Mouse (Mus musculus) layer of hippocampus, adult 9-11 months (tissue): ENCODE measurements around the gene Prkcd.

Experiments
- DNase-seq: peaks from one replicate; pipeline ENCODE4 v3.0.0; 2022

Prkcd gene

DNA sequence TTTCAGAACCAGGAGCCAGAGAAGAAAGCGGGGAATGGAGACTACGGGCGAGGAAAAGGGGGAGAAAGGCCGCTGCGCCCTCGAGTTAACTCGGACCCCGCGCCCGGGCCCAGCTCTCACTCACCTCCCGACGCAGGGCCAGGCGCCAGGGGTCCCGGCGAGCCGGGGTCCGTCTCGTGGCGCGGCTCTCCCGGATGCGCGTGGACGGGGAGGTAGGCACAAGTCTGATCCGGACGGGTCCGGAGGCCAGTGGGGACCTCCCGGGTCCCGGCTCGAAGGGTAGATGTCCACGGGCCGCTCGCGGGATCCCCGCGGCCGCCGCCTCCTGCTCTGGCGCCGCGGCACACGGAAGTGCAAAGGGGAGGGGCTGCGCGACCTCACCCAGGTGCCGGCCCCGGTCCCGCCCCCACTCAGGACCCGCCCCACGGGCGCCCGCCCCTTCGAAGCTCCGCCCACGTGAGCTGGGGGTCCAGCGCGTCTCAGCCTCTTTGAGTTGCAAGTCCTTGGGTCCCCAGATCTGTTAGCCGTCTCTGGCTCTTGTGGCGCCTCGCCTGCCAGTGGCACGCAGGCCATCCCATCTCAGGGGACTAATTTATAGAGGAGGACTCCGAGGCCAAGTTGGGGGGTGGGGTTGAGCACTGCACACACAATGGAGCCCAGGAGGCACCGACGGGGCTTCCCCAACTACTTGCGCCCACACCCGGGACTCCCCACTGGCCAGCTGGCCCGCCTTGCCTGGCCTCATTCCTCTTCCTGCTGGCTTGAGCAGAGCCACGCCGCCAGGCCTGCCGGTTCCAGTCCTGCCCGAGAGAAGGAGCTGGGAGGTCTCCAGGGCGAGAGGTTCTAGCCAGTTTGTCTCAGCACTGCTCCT, at the start of gene Prkcd:
Gene Prkcd, minus strand, starts transcription at position 355 of the 871 bp plus-strand sequence.
- peak; percentile 76 for DNase-seq

DNA sequence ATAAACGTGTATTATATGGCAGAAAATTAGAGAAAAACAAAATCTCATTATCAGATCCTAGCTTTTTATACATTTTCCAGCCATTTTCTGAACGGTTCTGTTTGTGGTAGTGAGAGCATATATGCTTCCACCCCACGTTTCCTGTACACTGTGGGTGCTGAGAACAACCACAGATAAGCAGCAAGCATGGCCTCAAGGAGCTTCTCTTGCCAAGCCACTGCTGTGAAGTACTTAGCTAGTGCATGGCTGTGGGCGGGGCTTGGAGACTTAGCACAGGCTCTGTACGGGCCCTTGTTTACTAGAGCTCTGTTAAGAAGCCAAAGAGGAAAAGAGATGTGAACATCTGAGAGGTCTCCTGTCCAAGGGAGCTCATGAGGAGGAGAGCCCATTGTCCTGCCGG, 48.9 kb upstream of the Prkcd start:
- DNase-seq, result no peak

DNA sequence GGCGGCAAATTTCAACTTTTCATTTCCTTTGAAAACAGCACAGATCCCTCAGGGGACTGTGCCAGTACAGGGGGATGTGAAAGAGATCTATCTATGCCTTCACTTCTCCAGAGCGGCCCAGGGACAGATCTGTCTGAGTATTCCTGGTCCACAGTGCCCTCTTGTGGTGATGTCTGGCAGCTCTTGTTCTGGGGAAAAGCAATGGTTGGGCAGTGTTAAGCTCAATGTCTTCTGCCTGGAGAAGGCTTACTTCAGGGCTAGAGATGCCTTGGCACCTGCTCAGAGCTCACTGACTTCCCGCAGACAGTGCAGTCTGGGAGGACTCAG, 45.9 kb upstream of the Prkcd start:
- peak; percentile 89 for DNase-seq

DNA sequence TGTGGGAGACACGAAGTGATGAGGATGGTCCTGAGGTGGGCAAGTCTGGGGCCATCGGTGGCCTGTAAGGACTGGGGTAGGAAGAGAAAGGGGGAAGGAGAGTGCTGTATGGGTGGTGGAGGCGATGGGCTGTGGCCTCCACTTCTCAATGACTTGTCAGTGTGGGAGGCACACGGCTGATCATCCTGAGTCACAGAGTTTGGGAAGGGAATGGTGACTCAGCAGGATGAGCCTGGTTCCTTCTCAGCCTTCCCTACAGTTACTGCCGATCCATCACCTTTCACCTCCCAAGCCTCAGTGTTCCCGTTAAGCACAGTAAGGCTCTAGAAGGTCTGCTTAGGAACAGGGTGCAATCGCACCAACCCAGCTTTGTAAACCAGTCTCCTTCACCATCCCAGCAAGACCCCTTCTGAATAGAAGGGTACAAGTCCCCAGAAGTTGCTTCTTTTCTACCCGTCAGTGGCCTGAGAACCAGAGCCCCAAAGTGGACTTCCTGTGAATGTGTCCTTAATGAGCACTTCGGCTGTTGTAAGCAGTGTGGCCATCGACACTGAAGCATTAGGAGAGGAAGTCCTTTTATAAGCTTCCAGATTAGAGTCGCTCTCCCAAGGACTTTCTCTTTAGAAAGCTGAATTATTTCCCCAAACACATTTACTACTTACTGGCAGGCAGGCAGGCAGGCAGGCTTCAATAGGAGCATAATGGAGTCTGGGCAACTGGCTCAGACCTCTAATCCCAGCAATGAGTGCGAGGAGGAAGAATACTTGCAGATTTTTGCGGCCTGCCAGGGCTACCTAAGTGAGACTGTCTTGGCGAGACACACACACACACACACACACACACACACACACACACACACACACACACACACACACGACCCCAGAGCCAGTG, 45.3 kb upstream of the Prkcd start:
- DNase-seq, result no peak

GRCm38 (mm10) chr14:30670161-30670560, 44.2 kb upstream of the Prkcd start:
- DNase-seq, result no peak

DNA sequence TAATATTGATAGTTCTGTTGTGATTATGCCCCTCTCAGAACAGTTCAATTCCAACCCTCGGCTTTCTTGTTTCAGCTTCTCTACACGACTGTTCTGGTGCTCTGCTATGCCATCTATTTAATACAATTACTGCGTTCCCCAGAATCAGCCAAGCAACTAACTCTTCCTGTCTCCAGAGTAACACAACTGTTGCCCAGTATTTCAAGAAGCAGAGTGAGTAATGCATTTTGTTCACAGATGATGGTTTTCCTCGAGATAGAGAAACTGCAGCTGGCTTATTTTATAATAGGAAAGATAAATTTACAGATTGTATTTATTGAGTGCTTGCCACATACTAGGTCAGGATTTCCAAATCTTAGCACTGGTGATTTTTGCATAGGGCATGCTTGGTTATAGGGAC, 40.6 kb upstream of the Prkcd start:
- peak; percentile 21 for DNase-seq

DNA sequence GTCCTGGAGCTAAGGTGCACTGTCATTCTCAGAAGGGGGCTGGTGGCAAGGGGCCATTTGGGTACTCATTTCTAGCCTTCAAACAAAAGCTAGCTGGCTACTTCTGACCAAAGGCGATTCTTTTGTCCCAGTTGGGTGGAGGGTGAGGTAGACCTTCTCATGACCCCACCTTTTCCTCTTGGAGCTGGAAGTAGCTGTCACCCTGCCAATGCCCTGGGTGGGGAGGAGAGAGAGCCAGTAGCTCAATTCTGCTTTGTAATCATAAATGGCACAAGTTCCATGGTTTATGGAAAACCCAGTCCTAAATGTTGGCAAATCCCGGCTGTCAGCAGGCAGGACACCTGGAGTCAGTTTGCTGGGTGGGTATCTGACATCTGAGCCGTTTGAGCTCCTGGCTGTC, 40.1 kb upstream of the Prkcd start:
- DNase-seq, result no peak

- no peak for DNase-seq
These were observed 29.5 kb upstream of the Prkcd start for GRCm38 (mm10) chr14:30655531-30655930.

DNA sequence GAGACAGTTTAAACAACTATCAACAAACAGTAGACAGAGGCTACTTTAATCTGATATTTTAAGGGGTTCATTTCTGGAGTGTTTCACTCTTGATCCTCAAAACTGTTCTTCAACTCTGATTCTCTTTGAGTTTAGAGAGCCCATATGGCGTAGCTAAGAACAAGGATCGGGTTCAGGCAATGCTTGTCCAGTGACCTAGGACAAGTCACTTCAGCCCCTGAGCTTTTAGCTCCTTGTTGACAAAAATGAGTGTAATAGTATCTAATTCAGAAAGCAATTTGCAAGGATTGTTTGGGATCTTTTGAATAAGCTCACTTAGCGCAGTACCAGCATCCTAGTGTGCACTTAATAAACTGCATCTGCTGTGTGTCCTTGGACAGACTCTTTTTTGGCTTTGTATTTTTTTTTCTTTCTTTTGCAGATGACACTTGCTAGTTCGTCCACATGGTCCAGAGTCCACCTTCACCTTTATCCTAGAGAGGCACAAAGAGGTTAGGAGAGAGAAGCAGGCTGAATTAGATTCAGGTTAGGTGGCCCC, 28.8 kb upstream of the Prkcd start:
- DNase-seq, result no peak

- peak; percentile 95 for DNase-seq
These were observed 28.1 kb upstream of the Prkcd start, which contains the start of gene Rft1 for GRCm38 (mm10) chr14:30653943-30654659. Rft1 (plus strand) TSS chr14:30654360.

DNA sequence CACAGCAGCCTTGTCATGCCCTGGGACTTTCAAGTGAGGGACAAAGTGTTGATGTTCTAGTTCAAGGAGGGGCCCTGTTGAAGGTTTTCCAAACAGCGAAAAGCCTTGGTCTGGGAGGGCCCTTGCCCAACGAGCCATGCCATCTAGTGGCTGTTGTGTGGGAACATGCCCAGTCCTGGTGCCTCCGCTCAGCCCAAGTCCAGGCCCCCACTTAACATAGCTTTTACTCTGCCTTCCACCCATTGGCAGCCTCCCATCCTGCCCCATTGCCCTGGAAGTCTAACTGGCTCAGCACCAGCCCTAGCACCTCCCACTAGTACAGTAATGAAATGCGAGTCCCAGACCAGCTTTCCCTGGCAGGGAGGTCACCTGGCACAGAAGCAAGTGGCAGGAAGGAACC, 25.0 kb upstream of the Prkcd start:
- DNase-seq, result peak; percentile 36

GRCm38 (mm10) chr14:30649745-30650144, 23.7 kb upstream of the Prkcd start:
- no peak for DNase-seq

GRCm38 (mm10) chr14:30648478-30648877, 22.5 kb upstream of the Prkcd start:
- no peak for DNase-seq

DNA sequence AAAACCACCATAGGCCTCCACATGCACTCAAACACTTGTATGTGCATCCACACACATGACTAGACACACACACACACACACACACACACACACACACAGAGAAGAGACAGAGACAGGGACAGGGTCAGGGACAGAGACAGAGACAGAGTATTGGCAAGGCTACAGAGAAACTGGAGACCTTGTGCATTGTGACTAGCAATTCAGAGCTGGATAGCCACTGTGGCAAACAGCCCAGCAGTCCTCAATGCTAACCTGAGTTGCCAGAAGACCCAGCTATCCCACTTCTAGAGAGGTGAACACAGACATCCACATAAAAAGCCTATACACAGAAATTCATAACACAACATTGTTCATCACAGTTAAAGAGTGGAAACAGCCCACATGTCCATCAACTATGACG, 20.5 kb upstream of the Prkcd start:
- no peak for DNase-seq

GRCm38 (mm10) chr14:30645066-30645465, 19.1 kb upstream of the Prkcd start:
- no peak for DNase-seq

DNA sequence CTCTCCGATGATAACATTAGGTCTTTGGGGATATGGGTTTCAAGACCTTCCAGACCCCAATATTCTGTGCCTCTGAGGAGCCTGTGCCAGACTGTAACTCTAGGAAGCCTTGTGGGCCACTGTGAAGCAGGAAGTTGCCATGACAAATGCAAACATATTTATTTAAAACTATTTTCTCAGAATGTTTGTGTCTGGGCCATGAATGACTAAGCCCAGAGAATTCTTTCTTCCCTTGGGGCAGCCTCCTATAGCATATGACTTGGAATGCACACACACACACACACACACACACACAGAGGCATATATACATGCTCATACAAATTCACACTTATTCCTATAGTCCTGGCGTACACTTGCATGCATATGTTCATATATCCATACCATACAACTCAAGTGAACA, 18.0 kb upstream of the Prkcd start:
- no peak for DNase-seq

DNA sequence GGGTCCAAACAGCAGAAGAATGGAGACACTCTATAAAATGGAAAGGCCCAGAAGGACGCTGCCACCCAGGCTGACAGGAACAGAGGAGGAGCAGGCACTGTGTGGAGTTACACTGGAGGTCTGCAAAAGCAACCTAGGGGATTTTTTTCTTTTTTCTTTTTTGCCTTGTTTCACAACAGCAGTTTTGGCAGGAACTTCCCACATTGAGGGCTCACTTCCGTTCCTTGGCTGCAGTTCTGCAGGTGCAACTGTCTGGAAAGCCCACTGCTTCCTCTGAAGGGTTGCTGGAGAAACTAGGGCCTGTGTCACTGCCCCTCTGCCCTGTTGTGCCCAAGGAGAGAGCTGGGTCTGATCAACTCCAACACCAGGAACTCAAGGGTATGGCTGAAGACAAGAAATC, 15.7 kb upstream of the Prkcd start:
- no peak for DNase-seq

DNA sequence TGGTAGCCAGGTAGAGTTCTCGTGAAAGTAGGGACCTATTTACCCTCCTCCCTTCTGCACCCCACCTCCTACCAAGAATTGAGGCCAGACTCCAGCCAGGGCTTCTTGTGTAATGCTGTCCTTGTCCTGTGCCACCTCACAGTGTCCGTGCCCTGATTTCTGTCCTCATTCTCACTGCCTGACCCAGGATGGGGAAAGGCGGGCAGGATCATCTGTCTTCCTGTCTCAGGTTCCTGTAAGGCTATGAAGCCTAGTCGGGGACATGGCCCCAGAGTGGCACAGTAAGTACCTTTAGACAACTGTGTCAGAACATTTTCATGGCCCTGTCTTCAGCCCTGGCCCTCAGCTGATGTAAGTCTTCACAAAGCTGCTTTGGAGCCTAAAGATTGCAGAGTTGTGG, 12.7 kb upstream of the Prkcd start:
- no peak for DNase-seq

- DNase-seq, result no peak
These were observed 12.0 kb upstream of the Prkcd start for GRCm38 (mm10) chr14:30638009-30638408.

DNA sequence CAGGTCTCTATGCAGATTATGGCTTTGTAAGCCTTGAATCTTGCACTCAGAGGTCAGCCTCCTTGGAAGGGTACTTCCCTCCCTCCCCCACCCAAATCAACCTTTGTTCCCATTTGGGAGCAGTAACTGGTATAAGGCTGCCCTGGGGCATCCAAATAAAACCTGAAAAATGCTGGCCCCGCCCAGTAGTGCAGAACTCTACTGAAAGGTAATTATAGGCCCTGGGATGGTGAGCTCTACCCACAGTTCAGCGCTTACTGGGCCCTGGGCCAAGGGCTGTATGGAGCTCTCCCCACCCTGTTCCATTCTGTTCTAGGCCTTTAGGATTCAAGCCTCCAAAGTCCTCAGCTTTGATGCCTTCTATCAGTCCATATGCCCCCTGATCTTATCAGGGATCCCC, 11.1 kb upstream of the Prkcd start:
- DNase-seq, result no peak

- no peak for DNase-seq
These were observed 10.5 kb upstream of the Prkcd start for GRCm38 (mm10) chr14:30636499-30636898.

- no peak for DNase-seq
These were observed 9.4 kb upstream of the Prkcd start for GRCm38 (mm10) chr14:30635219-30635910.
